Mouse (Mus musculus): ENCODE measurements around the gene Serpina1d. TPM values are rescaled to one million over a fixed set of nuclear protein-coding genes. Genes with fewer than 3 reads are reported as not detected.

The Serpina1d gene
- total and polyA plus RNA-seq, 3 experiments, result 0.18 to 0.35 (median 0.20) TPM

Other genes starting within 250 kb of the Serpina1d start
- under 1 TPM; 0.16 to 0.37 TPM for gene Ppp4r4, start 241.3 kb downstream of the Serpina1d start, total RNA-seq (2021)
- gene Ppp4r4, start 241.3 kb downstream of the Serpina1d start, polyA plus RNA-seq (2012; rRNA removed), result 0.06 and 0.29 TPM in 2 replicates
- gene Serpina10, start 142.1 kb downstream of the Serpina1d start, total RNA-seq (2021), result not detected
- gene Serpina10, start 142.1 kb downstream of the Serpina1d start, polyA plus RNA-seq (2012; rRNA removed), result not detected in 2 replicates
- gene Serpina6, start 116.4 kb downstream of the Serpina1d start, total RNA-seq (2021), result not detected
- 0.12 TPM in 1 of 2 replicates, not detected in the other for gene Serpina6, start 116.4 kb downstream of the Serpina1d start, polyA plus RNA-seq (2012; rRNA removed)
- gene Serpina16, start 97.5 kb downstream of the Serpina1d start, total RNA-seq (2021), result not detected
- not detected in 2 replicates for gene Serpina16, start 97.5 kb downstream of the Serpina1d start, polyA plus RNA-seq (2012; rRNA removed)
- gene Serpina1f, start 78.1 kb downstream of the Serpina1d start, total RNA-seq (2021), result not detected
- not detected in 2 replicates for gene Serpina1f, start 78.1 kb downstream of the Serpina1d start, polyA plus RNA-seq (2012; rRNA removed)
- gene Serpina1b, start 56.8 kb upstream of the Serpina1d start, total RNA-seq (2021), result under 1 TPM; 0.18 to 0.27 TPM
- 0.23 and 4.2 TPM in 2 replicates for gene Serpina1b, start 56.8 kb upstream of the Serpina1d start, polyA plus RNA-seq (2012; rRNA removed)
- gene Serpina1a, start 90.0 kb upstream of the Serpina1d start, total RNA-seq (2021), result not detected
- 2.4 TPM in 1 of 2 replicates, not detected in the other for gene Serpina1a, start 90.0 kb upstream of the Serpina1d start, polyA plus RNA-seq (2012; rRNA removed)
- gene Serpina1c, start 131.3 kb upstream of the Serpina1d start, total RNA-seq (2021), result not detected
- 0.14 and 4.2 TPM in 2 replicates for gene Serpina1c, start 131.3 kb upstream of the Serpina1d start, polyA plus RNA-seq (2012; rRNA removed)
- under 1 TPM in 1 of 2 experiments, not detected in 1; 0.27 TPM for gene Serpina1e, start 185.4 kb upstream of the Serpina1d start, total RNA-seq (2021)
- 0.23 and 0.35 TPM in 2 replicates for gene Serpina1e, start 185.4 kb upstream of the Serpina1d start, polyA plus RNA-seq (2012; rRNA removed)
- not detected for gene Serpina11, start 216.4 kb upstream of the Serpina1d start, total RNA-seq (2021)
- gene Serpina11, start 216.4 kb upstream of the Serpina1d start, polyA plus RNA-seq (2012; rRNA removed), result not detected in 2 replicates
- not detected for gene Serpina9, start 240.2 kb upstream of the Serpina1d start, total RNA-seq (2021)
- 0.62 TPM in 1 of 2 replicates, not detected in the other for gene Serpina9, start 240.2 kb upstream of the Serpina1d start, polyA plus RNA-seq (2012; rRNA removed)